Mouse (Mus musculus) lung, postnatal 36 days (tissue): ENCODE data around the gene Gm9970.

Experiments used
- DNase-seq: peaks from one replicate; pipeline ENCODE4 v3.0.0; 2022; ENCODE audit warnings: mixed read lengths

The Gm9970 gene

DNA sequence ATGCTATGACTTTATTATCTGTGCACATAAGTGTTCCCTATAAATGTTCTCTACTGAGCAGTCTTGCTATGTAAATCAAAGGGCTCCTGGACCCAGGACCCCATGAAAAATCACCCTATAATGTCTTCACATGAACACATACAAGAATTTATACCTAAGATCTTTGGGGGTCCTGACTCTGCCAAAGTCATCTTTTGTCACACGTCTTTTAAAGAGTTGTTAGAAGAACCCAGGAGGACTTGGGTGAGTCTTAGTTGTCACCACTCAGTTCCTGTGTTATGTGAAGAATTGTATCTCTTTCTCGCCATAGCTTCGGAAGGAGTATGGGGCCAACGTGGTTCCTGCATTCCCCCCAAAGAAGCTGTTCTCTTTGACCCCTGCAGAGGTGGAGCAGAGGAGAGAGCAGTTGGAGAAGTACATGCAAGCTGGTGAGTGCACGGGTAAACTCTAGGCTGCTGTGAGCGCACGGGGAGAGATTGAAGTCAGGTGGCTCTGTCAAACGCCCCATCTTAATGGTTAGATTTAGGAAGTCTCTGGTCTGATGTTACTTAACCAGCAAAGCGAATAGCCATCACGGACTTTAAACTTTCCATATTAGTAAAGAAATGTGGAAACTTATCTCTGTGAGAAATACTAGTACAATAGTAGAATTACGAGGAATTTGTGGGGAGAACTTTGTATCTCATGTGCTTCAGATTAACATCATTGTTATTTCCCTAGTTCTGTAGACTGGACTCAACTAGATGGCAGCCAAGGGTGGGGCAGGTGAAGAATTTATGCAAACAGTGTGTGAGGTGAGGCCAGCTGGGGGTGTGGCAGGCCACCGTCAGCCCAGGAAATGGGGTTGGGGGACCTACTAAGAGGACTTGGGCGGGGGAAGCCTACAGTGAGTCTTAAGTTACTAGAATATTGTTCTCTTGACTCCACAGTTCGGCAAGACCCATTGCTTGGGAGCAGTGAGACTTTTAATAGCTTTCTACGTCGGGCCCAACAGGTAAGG, 46.2 kb downstream of the Gm9970 start:
- no peak for DNase-seq

DNA sequence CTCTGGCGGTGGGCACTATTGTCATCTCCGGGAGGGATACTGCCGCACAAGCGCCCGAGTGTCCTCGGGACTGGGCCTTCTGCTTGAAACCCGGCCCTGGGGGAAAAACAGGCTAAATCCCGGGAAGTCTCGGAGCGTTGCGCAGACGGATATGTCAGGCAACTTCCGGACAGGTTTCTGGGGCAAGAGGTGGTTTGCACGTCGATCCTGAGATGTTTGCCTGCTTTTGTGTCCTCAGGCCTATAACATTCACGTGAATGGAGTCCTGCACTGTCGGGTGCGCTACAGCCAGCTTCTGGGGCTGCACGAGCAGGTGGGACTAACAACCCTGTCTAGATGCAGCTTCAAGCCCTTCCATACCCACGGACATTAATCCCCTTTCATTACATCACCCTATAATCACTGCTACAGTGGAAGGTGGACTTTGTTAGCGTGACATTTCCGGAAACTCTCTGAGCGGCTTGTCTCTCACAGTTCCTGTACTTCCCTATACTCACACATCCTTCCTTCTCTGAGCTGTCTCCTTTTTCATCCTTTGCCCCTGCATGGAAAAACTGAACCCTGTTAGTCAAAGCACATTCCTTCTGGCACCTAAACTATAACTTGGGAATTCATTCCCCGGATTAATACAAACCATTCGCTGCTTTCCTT, 47.3 kb downstream of the Gm9970 start:
- no peak for DNase-seq

DNA sequence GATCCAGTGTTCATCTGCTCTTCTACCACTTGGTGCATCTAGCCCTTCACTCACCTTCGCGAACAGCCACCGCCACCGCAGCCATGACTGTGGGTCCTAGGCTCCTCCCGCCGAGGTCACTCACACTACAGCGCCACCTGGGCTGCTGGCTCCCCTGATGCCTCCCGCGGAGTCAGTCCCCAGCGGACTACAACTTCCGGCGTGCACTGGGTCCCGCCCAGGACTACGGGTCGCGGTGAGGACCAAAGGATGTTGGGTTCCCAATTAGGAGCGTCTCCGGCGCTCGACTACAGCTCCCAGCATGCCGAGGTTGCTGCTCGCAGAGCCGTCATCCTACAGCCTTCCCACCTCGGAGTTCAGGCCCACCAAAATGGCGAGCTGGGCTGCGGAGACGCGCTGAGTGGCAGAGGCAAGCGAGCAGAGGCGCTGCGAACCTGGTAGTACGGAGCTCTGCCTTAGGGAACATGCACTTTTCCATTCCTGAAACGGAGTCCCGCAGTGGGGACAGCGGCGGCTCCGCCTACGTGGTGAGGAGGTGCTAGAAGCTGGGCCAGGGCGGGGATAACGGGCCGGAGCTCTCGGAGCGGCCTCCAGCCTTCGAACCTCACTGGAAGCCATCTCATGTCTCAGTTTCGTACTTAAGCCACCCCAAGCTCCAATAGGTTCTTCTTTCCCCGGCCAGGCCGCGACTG, 47.9 kb downstream of the Gm9970 start, which contains the start of the genes Snx17 and Eif2b4:
Gene Snx17, plus strand, starts transcription at position 289 of the 692 bp plus-strand sequence.
Gene Eif2b4, minus strand, starts transcription at position 492 of the 692 bp plus-strand sequence.
- DNase-seq: peak; percentile 100

DNA sequence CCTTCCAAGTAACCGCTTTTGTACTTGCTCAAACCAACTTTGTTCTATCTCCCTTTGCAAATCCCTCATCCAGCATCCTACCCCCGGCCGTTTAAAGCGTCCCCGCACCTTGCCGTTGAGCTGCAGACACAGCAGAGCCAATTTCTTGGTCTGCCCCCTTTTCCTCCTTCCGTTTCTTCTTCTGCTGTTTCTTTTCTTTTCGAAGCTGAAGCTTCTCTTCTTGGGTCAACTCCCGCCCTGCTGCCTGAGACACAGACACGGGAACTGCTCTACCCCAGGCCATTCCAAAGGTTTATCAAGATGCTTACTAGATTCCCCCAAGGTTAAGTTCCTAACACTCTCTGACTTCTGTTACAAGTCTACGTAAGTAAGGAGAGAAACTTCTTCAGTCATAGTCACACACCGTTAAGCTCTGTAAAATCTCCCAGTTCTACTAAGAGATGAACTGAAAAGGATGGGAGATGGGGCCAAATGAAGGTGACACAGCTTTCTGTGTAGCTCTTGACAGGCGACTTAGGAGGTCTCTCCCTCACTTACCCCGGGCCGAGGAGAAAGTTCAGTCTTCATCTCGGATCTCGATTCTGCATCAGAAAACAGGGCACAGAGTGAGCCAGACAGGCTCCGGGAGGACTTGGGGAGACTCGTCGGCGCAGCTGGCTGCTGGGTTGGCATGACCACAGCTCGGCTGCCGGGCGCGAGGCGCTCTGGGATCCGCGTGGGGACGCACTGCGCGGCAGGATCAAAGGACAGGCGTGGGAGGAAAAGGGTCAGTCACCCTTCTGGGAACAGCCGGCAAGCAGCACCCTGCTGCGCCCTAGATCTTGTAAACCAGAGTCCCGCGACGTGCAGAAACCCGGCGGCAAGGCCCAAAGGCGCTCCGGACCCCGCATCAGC, 48.7 kb downstream of the Gm9970 start:
- DNase-seq: no peak
